Mouse (Mus musculus): Measurements from ENCODE around the gene Uchl3. TPM values are rescaled to one million over a fixed set of nuclear protein-coding genes. Genes with fewer than 3 reads are reported as not detected.
A peak's percentile ranks its signal among the peaks of the same experiment; 100 is the strongest.

Gene Uchl3
- polyA plus RNA-seq, 2 experiments, result 33.9 to 73.0 TPM

DNA sequence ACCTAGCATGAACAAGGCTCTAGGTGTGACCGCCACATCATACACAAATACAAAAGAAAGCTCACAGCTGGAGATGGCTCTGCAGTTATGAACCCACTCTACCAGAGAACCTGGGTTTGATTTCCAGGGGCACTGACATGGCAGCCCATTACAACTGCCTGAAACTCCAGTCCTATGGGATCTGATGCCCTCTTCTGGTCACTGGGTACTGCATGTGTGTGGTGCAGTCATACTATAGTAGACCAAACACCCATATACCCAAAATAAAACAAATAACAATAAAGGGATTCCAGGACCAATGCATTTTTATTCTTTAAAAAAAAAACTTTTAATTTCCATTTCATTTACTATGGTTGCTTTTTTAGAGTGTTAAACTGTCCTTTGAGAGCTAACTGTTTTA, 18.0 kb upstream of the Uchl3 start:
- ATAC-seq (ENCODE audit: insufficient read depth), result no peak

DNA sequence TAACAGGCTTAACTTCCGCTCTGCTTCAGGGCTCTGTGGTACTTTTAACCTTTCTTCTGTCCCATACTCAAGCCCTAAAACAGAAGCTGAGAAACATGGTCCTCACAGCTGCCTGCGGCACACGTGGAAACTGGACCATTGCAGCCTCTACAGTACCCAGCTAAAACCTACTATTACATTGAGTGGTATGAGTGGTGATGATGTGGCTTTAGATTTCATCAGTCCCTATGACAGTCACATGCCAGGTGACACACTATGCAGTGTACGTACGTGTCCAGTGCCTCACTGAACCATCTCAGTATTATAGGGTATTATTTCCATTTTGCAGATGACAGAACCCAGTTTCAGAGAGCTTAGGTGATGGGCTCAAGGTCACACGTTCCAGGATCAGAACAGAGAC, 16.4 kb upstream of the Uchl3 start:
- no peak for TF ChIP-seq EP300 (IDR thresholded peaks at IDR 0.05; ENCODE audit: low read depth)
- no peak for TF ChIP-seq CTCF (IDR thresholded peaks at IDR 0.05; ENCODE audit: low read depth)
- Histone ChIP-seq H3K27me3 (ENCODE audit: control insufficient read depth, insufficient read depth, low read length) (no peaks in the 10 kb centered on the region), H3K36me3 (replicated peaks; ENCODE audit: control insufficient read depth, insufficient read depth, low read depth) (peaks cover 2% of the 10 kb centered on the region; the same call in 1 of the 2 replicates), H3K4me1 (replicated peaks; ENCODE audit: control insufficient read depth in 2 of 2, insufficient read depth in 2 of 2, low read length in 1 of 2) (peaks cover 0 to 5% of the 10 kb centered on the region in 2 experiments; a peak in 1 of 4 replicates), H3K4me3 (ENCODE audit: insufficient read depth in 1 of 2, low read depth in 2 of 2, low read length in 2 of 2) (no peak overlapping the region), H3K4me2 (ENCODE audit: low read depth) (no peak overlapping the region), H3K27ac (no peak overlapping the region), H3K9me3 (ENCODE audit: control insufficient read depth, low read length) (no peaks in the 10 kb centered on the region), H3K9ac (replicated peaks) (no peak overlapping the region)
- WGBS (ENCODE audit: insufficient replicate concordance), result 87% methylated on average over 6 of the region's 6 CpGs
- ATAC-seq (ENCODE audit: insufficient read depth) (no peak), DNase-seq (ENCODE audit: low read depth in 3 of 3, low spot score in 3 of 3) (no peak)

More for the DNA sequence above, 18.0 kb upstream of the Uchl3 start:
- Histone ChIP-seq H3K4me3 (ENCODE audit: insufficient read depth in 1 of 2, low read depth in 2 of 2, low read length in 2 of 2) (no peak overlapping the region), H3K27me3 (ENCODE audit: control insufficient read depth, insufficient read depth, low read length) (no peaks in the 10 kb centered on the region), H3K4me1 (replicated peaks; ENCODE audit: control insufficient read depth in 2 of 2, insufficient read depth in 2 of 2, low read length in 1 of 2) (peaks cover 0 to 5% of the 10 kb centered on the region in 2 experiments; a peak in 1 of 4 replicates), H3K9ac (replicated peaks) (no peak overlapping the region), H3K9me3 (ENCODE audit: control insufficient read depth, low read length) (no peaks in the 10 kb centered on the region), H3K27ac (no peak overlapping the region), H3K36me3 (replicated peaks; ENCODE audit: control insufficient read depth, insufficient read depth, low read depth) (peaks cover 2% of the 10 kb centered on the region; the same call in 1 of the 2 replicates), H3K4me2 (ENCODE audit: low read depth) (no peak overlapping the region)
- WGBS (ENCODE audit: insufficient replicate concordance), result 78% methylated on average over 1 of the region's 1 CpGs
- TF ChIP-seq CTCF (IDR thresholded peaks at IDR 0.05; ENCODE audit: low read depth) (no peak), EP300 (IDR thresholded peaks at IDR 0.05; ENCODE audit: low read depth) (no peak)
- no peak for DNase-seq (ENCODE audit: low read depth in 3 of 3, low spot score in 3 of 3)

DNA sequence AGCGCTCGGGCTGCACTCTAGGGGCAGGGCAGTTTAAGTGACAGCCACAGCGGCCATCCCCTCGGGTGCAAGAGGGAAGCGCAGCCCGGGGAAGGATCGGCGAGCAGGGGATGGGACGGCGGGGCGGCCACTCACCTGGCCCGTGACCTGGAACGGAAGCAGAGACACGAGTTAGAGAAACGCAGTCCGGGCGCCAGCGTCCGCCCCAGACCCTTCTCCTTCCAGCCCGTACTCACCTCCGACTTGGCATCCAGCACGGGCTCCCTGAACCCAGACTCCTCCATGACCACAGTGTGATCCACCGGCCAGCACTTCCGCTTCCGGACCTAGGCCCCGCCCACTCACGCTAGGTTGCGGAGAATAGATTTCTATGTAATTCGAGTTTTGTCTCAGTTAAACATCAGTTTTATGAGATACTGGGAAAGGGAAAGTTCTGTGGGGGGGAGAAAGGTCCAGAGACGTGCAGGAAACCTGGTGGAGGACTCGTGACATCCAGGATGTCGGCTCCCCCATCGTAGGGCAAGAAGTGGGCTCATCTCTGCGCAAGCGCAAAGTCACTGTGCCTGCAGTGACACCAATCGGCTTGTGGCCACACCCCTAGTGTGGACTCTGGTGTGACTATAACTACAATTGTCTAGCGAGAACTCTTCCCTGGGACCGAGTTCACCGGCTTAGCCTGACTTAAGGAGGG, 13.5 kb upstream of the Uchl3 start, which contains the start of gene Commd6:
Gene Commd6 (minus strand): TSS at position 534 of the 691 bp plus-strand sequence.
- under 1% methylated on average over 39 of the region's 39 CpGs for WGBS (ENCODE audit: insufficient replicate concordance)
- Histone ChIP-seq H3K27ac (peak within 1 kb of the TSS; percentile 39), H3K9ac (replicated peaks) (peak within 1 kb of the TSS; percentile 80), H3K27me3 (ENCODE audit: control insufficient read depth, insufficient read depth, low read length) (no peaks in the 10 kb centered on the region), H3K36me3 (replicated peaks; ENCODE audit: control insufficient read depth, insufficient read depth, low read depth) (no peaks in the 10 kb centered on the region), H3K4me1 (replicated peaks; ENCODE audit: control insufficient read depth in 2 of 2, insufficient read depth in 2 of 2, low read length in 1 of 2) (peaks cover 0 to 5% of the 10 kb centered on the region in 2 experiments; a peak in 1 of 4 replicates), H3K4me3 (ENCODE audit: insufficient read depth in 1 of 2, low read depth in 2 of 2, low read length in 2 of 2) (peak within 1 kb of the TSS; percentile 75 to 92), H3K4me2 (ENCODE audit: low read depth) (peak within 1 kb of the TSS; percentile 81), H3K9me3 (ENCODE audit: control insufficient read depth, low read length) (no peaks in the 10 kb centered on the region)
- ATAC-seq (ENCODE audit: insufficient read depth), result peak; percentile 98
- peak; percentile 27 for TF ChIP-seq CTCF (IDR thresholded peaks at IDR 0.05; ENCODE audit: low read depth)
- no peak for TF ChIP-seq EP300 (IDR thresholded peaks at IDR 0.05; ENCODE audit: low read depth)
- peak; percentile 78 to 84 (median 80) for DNase-seq (ENCODE audit: low read depth in 3 of 3, low spot score in 3 of 3)

DNA sequence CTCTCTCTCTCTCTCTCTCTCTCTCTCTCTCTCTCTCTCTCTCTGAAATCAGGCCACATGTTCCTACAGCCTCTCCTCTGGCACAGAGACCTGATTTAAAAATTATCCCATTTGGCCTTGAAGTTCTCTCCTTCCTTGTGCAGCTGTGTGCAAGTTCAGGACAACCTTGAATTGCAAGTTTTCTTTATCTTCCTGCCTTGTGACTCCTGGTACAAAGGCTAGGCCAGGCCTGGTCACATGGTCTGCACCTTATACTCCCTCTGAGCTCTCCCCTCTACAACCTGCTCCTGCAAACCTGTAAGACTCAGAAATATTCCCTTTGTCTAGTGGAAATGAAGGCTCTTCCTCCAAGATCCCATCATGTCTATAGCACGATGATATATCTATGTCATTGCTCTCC, 8.8 kb upstream of the Uchl3 start:
- WGBS (ENCODE audit: insufficient replicate concordance), result 50% methylated on average over 1 of the region's 1 CpGs
- no peak overlapping the region for H3K9ac ChIP-seq (replicated peaks)
- no peaks in the 10 kb centered on the region for H3K4me1 ChIP-seq (replicated peaks; ENCODE audit: control insufficient read depth in 2 of 2, insufficient read depth in 2 of 2, low read length in 1 of 2)
- no peak overlapping the region for H3K4me2 ChIP-seq (ENCODE audit: low read depth)
- TF ChIP-seq CTCF (IDR thresholded peaks at IDR 0.05; ENCODE audit: low read depth) (no peak), EP300 (IDR thresholded peaks at IDR 0.05; ENCODE audit: low read depth) (no peak)
- no peak overlapping the region for H3K27ac ChIP-seq
- no peaks in the 10 kb centered on the region for H3K9me3 ChIP-seq (ENCODE audit: control insufficient read depth, low read length)
- ATAC-seq (ENCODE audit: insufficient read depth) (no peak), DNase-seq (ENCODE audit: low read depth in 3 of 3, low spot score in 3 of 3) (no peak)
- no peaks in the 10 kb centered on the region for H3K36me3 ChIP-seq (replicated peaks; ENCODE audit: control insufficient read depth, insufficient read depth, low read depth)
- no peaks in the 10 kb centered on the region for H3K27me3 ChIP-seq (ENCODE audit: control insufficient read depth, insufficient read depth, low read length)
- no peak overlapping the region for H3K4me3 ChIP-seq (ENCODE audit: insufficient read depth in 1 of 2, low read depth in 2 of 2, low read length in 2 of 2)

DNA sequence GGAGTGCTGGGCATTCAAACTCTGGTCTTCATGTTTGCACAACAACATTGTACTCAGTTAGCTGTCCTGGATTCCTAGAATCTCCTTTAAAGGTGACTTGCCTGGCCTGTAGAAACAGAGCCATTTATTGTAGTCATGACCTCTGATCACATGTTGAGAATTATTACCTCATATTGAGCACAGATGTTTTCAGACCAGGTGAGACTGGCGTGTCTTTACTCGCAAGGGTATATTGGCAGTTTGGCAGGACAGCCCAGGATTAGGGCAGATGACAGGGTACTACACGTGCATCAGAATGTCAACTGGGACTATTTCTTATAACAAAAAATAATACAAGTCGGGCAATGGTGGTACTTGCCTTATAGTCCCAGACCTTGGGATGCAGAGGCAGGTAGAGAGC, 3.2 kb upstream of the Uchl3 start:
- H3K36me3 ChIP-seq (replicated peaks; ENCODE audit: control insufficient read depth, insufficient read depth, low read depth), result no peaks in the 10 kb centered on the region
- no peak overlapping the region for H3K27ac ChIP-seq
- no peaks in the 10 kb centered on the region for H3K9me3 ChIP-seq (ENCODE audit: control insufficient read depth, low read length)
- peaks cover 2 to 5% of the 10 kb centered on the region in 2 experiments; a peak in 2 of 4 replicates for H3K4me1 ChIP-seq (replicated peaks; ENCODE audit: control insufficient read depth in 2 of 2, insufficient read depth in 2 of 2, low read length in 1 of 2)
- H3K4me2 ChIP-seq (ENCODE audit: low read depth), result no peak overlapping the region
- DNase-seq (ENCODE audit: low read depth in 3 of 3, low spot score in 3 of 3) (no peak), ATAC-seq (ENCODE audit: insufficient read depth) (no peak)
- TF ChIP-seq CTCF (IDR thresholded peaks at IDR 0.05; ENCODE audit: low read depth) (no peak), EP300 (IDR thresholded peaks at IDR 0.05; ENCODE audit: low read depth) (no peak)
- no peak overlapping the region for H3K4me3 ChIP-seq (ENCODE audit: insufficient read depth in 1 of 2, low read depth in 2 of 2, low read length in 2 of 2)
- no peak overlapping the region for H3K9ac ChIP-seq (replicated peaks)
- no peaks in the 10 kb centered on the region; the same call in 1 of the 2 replicates for H3K27me3 ChIP-seq (ENCODE audit: control insufficient read depth, insufficient read depth, low read length)
- 56% methylated on average over 4 of the region's 4 CpGs for WGBS (ENCODE audit: insufficient replicate concordance)
